Mouse (Mus musculus) left cerebral cortex, postnatal 4 days (tissue): ENCODE measurements around the gene Vmn2r27. TPM values are rescaled to one million over a fixed set of nuclear protein-coding genes. Genes with fewer than 3 reads are reported as not detected.
A peak's percentile ranks its signal among the peaks of the same experiment; 100 is the strongest.

Source experiments
- DNase-seq: peaks from one replicate; pipeline ENCODE4 v3.0.0-alpha.2; 2022
- intact Hi-C: fragments of 180-260 bp; cut with DNase I; formaldehyde crosslinking; loops from one replicate; pipeline ENCODE4 v1.15.1; 2025
- total RNA-seq, 2 experiments: library from RNA; stranded (reverse); gene quantifications; 2 replicates each; pipeline ENCODE4 v1.2.3; 2021

The Vmn2r27 gene
- not detected for total RNA-seq

- DNase-seq = no peak
- intact Hi-C loops = no loop called here
Measured at GRCm38 (mm10) chr6:124231756-124232155, at the start of gene Vmn2r27. Gene Vmn2r27, minus strand, starts transcription at chr6:124231856.

DNA sequence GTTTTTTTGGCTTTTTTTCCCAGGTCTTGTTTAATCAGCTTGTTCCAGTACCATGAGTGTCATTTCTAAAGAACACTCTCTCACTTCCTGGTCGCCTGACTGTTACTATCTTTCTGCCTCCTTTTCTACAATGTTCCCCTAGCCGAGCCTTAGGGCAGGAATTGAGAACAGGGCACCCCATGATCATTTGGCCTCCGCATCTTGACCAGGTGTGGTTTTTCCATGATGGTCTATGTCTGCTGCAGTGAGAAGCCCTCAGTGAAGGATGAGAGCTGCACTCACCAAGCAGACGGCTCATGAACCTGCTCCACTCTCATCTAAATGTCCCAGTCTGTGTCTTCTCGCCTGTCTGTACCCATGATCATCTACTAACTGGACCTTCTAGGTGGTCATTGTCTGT, 46.6 kb upstream of the Vmn2r27 start:
- no peak for DNase-seq
- intact Hi-C loops = no loop called here

GRCm38 (mm10) chr6:124277641-124278040, 46.0 kb upstream of the Vmn2r27 start:
- intact Hi-C loops = no loop called here
- no peak for DNase-seq

- no peak for DNase-seq
- intact Hi-C loops = no loop called here
Measured at GRCm38 (mm10) chr6:124273231-124273880, 41.7 kb upstream of the Vmn2r27 start.

DNA sequence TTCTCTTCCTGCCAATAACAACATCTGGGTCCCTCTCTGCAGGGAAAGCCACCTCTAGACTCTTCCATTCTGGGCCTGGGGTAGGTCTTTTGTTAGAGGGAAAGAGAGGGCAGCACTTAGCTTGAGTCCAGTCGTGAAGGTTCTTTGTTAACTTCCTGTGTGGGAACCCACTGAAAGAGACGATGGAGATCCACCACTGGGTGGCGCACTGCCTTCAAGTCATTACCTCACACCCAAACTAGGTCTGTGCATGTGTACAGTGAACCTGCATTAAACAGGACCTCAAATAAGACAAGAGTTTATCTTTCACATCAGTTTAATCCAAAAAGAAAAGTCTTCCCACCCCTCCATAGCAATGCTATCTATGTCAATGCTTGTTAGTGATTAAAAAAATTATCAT, 31.0 kb upstream of the Vmn2r27 start:
- intact Hi-C loops = loop anchor here (5.0 to 10.0 kb wide), 3 partner anchors 115 to 928 kb away; no protein-coding TSS in a partner anchor

GRCm38 (mm10) chr6:124260198-124260931, 28.7 kb upstream of the Vmn2r27 start:
- peak; percentile 79 for DNase-seq
- intact Hi-C loops = loop anchor here (5.0 to 10.0 kb wide), 3 partner anchors 117 to 926 kb away; no protein-coding TSS in a partner anchor

More for the DNA sequence above, 31.0 kb upstream of the Vmn2r27 start:
- peak; percentile 75 for DNase-seq

GRCm38 (mm10) chr6:124255721-124256470, 24.2 kb upstream of the Vmn2r27 start:
- DNase-seq = no peak
- intact Hi-C loops = loop anchor here (10.0 kb wide), 1 partner anchor 1361 kb away; no protein-coding TSS in a partner anchor

GRCm38 (mm10) chr6:124202116-124202515, 29.5 kb downstream of the Vmn2r27 start:
- no peak for DNase-seq
- intact Hi-C loops = no loop called here

DNA sequence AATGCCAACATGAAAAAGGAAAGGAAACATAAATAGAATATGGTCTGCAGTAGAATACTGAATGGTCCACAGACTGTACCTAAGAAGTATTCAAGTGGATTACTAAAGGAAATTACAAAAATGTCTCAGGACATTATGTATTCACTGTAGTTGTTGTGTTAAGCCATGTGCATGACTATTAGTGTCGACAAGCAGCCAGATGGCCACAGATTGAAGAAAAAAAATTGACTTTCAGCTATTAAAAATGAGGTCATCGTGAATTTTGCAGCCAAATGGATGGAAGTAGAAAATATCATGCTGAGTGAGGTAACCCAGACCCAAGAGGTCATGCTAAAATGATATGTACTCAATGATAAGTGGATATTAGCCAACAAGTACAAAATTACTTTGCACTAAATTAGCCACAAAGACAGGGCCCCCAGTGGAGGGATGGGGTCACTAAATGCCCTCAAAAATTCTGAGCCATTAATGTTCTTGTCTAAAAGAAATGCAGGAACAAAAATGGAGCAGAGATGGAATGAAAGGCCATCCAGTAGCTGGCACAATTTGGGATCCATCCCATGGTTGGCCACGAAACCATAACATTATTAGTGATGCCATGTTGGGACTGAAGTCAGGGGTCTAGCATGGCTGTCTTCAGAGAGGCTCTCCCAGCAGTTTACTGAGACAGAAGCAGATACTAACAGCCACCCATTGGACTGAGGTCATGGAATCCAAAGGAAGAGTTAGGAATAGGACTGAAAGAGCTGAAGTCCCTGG, 63.0 kb downstream of the Vmn2r27 start:
- peak; percentile 3 for DNase-seq

GRCm38 (mm10) chr6:124166596-124166995, 65.1 kb downstream of the Vmn2r27 start:
- peak; percentile 3 for DNase-seq
- intact Hi-C loops = no loop called here

More for the DNA sequence above, 63.0 kb downstream of the Vmn2r27 start:
- intact Hi-C loops = no loop called here

GRCm38 (mm10) chr6:124149808-124150207, 81.8 kb downstream of the Vmn2r27 start:
- intact Hi-C loops = no loop called here
- DNase-seq = no peak

Other genes with a start within 250 kb of the Vmn2r27 start
- gene Vmn2r26, start 207.3 kb downstream of the Vmn2r27 start, total RNA-seq = not detected
- 1 to 10 TPM; 2.2 to 2.3 TPM for gene Cd163, start 72.8 kb upstream of the Vmn2r27 start, total RNA-seq
- gene Pex5, start 183.2 kb upstream of the Vmn2r27 start, total RNA-seq = 10 to 100 TPM; 80.4 to 82.4 TPM
- 100 to 1,000 TPM; 173 to 211 TPM for gene Clstn3, start 232.9 kb upstream of the Vmn2r27 start, total RNA-seq